Mouse (Mus musculus) cerebellum, adult 9-10 months (tissue): Measurements from ENCODE around the gene Kazn.

Experiments used
- DNase-seq: peaks from one replicate; pipeline ENCODE4 v3.0.0; 2022

Gene Kazn

DNA sequence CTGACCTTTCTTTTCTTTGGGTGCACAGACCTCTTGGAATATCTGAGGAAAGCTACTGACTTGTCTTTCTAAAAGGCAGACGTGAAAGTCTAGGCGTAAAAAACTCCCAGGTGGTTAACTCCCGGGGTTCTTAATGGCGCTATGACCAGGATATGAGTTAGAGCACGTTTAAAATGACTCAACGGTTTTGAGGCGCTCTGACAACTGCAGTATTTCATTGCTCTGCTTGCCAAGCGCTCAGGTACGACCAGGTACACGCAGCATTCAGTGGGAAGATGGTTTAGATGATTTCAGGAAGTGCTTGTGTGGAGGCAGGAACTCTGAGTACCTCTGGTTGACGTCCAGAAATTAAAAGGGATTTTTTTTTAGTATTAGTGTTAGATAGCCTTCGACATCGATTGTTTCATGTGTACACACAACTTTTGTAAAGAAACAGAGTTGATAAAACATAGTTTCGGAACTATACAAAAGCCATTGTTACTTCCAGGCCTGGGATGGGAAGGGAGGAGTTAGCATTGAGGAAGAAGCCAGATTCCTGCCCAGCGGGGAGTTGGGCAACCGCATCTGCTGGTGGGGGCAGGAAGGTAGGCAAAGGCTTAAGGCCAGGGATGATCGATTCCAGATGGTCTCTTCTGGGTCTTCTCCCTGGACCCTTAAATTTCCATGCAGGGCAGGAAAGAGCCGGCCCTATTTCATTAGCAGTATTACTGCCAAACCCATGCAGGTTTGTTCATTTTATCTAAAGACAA is 167.8 kb downstream of the Kazn start:
- DNase-seq, result peak; percentile 87

DNA sequence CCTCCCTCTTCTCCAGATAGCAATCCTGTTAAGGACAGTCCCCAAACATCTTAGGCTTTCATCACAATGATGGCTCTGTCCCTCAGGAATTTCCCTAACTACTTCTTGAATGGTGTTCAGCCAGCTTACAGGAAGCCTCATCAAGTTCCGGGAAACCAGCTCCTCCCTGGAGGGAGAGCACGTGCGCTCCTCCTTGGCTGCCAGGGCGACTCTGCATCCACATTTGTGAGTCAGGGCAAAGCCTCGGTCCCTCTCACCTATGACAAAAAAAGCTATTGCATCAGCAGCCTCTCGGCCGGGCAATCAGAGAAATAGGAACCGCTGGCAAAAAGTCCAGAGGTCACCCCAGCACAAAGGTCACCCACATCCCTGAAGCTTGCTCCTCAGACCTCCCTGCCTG is 168.4 kb downstream of the Kazn start:
- DNase-seq, result no peak

DNA sequence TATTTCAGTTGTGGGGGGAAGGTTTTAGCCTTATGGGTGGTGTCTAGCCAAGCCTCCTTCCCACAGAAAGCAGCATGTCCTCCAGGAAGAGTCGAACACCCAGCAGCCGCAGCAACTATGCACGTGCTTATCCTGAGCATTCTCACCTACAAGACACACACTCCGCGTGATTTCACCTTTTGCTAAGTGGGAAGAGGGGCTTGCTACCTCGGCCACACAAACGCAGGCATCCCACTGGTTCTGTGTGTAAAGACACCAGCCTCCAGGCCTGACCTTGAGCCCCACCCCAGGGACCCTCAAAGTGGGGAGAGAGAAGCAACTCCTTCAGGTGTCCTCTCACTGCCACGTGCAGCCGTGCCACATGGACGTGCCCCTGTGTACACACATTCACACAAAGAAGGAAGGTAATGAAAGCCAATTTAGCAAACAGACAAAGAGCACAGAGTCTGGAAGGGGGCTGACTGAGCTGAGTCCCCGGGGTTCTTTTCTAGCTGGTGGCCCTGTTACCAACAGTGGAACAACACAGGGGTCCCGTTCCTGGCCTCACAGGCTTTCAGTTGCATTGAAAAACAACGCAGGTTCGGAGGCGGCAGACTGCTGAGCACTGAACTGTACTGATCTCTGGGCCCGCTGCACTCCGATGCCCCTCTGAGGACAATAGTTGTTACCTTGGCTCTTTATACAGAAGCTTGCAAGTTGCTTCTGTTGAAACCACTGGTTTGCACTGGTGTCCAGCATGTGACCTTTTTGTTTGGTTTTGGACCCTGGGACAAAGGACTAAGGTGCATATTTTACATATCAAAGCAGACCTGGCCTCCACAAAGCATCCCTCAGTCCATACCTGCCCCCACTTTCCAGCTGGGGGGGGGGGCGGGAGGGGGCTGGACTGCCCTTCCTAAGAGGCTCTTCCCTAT is 170.0 kb downstream of the Kazn start:
- no peak for DNase-seq

DNA sequence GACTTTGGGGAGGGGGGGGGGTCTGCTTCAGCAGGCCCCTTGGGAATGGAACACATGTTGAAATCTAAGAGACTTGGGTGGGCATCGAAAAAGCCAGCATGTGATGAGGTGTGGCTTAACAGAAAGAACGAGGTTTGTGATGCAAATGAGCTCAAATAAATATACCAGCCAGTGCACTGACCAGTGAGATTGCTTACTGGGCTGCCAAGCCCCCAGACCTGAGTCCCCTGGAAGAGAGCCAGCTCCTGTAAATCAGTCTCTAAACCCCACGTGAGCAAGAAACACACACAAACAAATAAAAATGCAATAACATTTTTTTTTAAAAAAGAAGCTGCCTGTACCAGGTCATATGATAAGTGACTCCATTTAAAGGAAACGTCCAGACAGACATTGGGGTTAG is 172.6 kb downstream of the Kazn start:
- DNase-seq, result no peak

DNA sequence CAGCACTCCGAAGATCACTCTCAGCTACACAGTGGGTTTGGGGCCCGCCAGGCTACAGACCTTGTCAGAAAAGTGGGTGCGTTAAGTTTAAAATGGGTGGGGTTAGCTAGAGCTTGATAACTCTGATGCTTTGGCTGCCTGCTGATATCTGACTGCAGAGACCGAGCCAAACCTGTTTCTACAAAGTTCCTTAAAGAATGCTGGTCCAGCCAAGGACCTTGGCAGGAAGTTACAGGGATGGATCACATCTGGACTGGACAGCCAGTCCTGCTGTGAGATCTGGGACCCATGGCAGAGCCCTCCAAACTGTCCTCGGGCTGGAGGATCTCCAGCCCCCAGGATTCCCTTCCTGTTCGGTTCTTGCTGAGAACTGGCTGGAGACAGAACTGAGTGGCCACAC is 173.4 kb downstream of the Kazn start:
- no peak for DNase-seq

DNA sequence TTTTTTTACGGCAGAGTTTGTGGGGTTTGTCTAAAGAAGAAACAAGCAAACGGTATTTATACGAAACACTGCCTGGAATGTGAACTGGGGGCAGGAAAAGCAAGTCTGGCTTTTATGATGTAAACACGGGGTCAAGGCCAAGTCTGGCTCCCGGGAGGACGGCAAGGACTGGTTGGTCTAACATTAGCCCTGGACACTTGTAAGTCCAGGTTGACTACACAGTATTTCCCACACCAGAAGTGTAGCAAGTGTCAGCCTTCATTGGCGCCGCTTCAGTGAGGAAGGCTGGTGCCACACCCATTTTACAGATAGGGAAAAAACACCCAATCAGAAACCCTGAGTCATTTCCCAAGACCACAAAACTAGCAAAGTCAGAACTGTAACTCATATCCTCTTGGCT is 173.9 kb downstream of the Kazn start:
- DNase-seq, result no peak

DNA sequence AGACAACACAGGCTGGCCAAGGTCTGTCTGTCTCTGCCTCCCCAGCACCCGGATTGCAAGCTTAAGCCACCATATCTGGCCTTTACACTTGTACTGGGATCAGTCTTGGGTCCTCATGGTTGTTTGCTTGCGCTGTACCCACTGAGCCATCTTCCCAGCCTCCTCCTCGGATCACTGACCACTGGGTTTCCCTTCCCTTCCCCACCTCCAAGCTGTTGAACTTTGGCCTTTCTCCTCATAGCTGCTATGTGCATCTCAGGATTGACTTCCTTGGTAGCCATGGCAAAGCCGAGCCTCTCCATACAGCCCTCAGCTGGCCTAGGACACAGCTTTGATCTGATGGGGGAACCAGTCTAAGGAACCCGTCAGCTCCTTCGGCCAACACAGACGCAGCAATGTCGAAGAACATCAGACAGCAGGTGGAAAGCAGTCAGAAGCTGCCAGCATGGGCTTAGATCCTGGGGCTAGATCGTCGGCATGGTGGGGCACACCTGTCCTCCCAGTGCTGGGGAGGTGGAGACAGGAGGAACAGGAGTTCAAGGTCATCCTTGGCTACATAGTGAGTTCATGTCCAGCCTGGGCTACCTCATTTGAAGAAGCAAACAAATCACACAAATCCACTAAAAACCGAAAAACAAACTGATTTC is 174.5 kb downstream of the Kazn start:
- DNase-seq, result no peak

DNA sequence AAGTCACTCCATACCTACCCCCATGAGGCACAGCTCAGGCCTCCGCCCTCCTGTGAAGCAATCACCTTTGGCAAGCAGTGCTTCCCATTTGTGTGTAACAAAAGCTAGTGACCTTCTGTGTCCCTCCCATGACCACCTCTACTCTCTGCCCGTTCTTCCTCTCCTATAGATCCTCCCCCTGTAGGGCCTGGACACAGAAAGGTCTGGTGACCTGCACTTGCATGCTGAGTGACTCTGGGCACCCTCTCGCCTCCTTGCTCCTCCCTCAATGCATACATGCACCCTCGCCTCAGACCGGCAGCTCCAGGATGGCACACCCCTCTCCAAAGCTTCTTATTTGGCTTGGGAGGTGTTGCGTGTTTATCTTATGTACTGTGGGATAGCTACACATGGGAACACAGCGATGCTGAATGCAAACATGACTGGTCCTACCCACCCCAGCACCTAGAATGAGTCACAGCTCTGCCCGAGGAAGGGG is 176.1 kb downstream of the Kazn start:
- DNase-seq, result no peak

DNA sequence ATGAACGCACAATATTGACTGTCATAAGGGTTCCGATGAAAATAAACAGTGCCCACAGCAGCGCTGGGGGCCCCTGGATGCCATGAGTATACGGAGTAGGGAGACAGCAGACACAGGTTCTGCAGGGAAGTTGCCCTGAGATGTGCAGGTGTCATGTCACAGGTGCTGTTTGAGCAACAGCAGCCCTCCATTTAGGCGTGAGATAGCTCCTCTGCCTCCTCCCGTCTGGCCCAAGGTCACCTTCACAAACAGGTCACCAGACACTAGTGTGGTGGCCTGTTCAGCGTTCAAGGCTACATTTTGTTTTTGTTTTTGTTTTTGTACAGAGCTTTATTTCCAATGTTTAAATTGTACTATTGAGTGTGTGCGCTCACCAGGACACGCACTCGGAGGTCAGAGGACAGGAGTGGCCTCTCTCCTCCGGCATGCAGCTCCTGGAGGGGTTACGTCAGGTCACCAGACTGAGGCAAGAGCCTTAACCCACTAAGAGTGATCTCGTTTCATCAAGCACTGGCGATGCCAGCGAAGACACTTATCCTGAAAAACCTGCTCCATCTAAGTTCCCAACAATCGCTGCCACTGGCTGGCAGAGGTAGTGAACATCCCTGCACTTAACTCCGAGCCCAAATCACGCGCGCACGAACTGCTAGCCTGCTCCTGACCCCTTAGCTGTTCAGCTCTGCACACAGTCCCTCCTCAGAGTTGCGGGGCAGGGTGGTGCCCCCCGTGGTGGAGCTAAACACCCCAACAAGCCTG is 177.5 kb downstream of the Kazn start:
- DNase-seq, result peak; percentile 58

DNA sequence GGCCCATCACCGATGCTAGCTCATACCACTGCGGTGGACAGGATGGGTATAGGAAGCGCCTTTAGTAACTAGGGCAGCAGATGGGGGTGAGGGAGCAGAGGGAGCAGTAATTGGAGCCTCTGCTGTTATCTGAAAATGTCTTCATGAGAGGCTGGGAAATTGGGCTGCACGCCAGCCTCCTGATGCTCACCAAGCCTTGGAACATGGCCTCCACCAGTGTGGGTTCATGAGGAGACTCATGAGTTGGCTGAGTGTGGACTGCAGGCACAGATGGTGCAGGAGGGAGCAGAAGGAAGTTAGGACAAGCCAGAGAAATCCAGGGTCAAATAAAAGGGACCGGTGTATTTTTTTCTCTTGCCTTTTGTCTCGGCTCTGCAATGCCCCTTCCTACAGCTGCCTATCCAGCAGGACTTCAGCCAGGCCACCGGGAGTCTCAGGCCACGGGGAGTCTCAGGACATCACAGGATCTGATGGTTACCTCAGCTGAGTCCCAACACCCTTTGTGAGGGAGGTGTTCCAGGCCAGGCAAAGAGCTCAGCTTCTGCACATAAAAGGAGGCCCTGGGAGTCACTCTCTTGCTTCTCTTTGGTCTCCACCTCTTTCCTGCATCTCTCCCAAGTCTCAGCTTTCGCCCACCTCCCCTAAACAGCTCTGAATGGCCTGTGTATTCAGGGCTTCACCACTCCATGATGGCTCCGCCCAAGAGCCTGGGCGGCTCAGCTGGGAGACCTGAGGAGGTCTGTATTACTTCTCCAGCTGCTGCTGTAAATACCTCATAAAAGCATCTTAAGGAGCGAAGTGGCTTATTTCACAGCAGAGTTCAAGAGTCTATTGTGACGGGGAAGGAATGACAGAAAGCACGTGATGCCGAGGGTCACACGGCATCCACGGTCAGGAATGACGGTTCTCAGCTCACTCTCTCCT is 178.5 kb downstream of the Kazn start:
- DNase-seq, result peak; percentile 99

DNA sequence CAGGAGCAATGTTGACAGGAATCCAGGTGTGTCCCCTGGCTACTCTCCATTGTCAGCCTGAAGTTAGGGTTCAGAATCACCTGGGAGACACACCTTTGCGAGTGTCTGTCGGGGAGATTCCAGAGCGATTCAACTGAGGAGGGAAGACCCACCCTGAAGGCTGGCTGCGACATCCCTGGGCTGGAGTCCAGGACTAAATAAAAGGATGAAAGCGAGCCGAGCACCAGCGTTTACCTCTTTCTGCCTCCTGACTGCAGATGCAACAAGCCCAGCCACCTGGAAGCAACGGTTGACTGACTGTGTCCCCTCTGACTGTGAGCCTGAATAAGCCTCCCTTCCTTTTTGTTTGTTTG is 179.4 kb downstream of the Kazn start:
- peak; percentile 75 for DNase-seq

DNA sequence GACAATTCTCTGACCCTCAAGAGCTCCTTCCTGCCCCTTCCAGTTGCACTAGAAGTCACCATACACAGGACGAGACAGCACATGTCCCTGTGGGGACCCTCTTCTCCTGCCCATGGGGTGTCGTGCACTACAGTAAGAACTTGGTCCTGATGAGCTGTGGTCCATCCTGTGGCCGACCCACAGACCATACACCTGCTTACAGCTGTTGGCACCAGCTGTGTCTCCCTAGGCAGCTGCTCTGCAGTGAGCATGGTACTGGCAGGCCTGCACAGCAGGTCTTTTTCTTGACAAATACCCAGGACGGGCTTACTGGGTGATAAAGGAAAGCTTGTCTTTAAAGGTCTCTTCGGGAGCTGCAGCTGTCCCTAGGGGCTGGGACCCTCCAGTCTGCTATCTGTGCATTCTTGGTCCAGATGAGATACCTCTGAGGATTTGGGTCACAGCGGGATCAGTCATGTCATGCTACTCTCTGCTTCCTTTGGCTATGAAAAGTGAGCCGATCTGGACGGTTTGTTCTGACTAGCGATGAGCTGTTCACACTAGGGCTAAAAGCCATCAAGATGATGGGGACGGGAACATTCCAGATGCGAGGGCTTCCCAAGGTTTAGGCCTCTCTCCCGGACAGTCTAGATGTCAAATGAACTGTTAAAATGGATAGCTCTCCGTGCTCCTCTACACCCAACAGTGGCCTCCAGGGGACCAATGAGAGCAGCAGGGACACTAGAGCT is 179.9 kb downstream of the Kazn start:
- DNase-seq, result peak; percentile 54

DNA sequence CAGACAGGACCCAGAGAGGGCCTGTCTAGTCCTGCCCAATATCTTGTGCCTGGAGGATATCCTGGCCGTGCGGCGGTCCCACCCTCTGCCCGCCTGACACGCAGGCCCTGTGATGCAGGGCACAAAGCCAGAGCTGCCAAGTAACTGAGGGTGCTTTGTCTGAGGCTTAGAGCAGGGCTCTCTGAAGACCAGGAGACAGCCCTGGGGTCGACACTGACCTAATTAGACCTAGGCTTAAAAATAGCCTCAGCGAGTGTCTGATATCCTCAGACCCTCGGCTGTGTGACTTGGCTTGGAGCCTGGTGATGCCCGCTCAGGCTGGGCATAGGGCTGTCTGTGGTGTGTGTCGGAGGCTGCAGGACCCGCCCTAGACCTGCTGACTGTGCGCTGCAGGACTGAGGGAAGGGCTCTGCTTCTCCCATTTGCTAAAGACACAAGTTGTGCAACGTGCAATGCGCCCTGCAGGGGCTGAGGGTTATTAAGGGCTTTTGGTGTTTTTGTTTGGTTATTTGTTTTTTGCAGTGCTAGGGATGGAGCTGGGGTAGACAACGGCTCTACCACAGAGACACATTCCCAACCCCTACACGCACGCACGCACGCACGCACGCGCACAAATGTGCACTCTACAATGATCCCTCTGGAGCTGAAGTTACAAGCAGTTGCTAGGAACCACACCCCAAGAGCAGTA is 181.5 kb downstream of the Kazn start:
- DNase-seq, result peak; percentile 66

DNA sequence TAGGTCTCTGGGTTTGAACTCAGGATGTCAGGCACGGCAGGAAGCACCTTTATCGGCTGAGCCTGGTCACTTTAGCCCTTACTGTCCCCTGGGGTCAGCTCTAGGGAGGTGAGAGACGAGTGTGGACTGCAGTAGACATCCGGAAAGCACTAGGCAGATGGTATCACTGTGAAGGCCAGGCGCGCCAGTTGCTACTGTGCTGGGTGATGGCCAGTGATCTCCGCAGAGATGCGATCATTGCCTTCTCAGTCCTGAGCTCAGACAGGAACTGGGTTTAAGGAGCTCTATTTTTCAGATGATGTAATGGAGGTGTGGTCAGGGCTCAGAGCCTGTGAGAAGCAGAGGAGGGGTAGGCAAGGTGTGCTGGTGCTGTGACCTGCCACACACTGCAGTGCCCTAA is 183.6 kb downstream of the Kazn start:
- DNase-seq, result peak; percentile 90

DNA sequence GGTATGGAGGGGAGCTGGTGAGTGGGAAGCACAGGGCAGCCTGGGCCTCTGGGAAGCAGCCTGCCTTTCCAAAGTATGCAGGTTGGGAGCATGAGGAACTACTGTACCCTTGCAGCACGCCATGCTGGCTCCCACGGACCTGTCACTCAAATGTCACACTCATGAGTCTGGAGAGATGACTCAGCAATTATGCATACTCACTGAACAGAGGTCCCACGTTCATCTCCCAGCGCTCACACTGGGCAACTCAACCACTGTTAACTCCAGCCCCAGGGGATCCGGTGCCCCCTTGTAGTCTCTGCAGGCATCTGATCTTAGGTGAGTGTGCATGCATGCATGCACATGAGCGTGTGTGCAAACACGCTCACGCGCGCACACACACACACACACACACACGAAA is 184.6 kb downstream of the Kazn start:
- DNase-seq, result no peak

DNA sequence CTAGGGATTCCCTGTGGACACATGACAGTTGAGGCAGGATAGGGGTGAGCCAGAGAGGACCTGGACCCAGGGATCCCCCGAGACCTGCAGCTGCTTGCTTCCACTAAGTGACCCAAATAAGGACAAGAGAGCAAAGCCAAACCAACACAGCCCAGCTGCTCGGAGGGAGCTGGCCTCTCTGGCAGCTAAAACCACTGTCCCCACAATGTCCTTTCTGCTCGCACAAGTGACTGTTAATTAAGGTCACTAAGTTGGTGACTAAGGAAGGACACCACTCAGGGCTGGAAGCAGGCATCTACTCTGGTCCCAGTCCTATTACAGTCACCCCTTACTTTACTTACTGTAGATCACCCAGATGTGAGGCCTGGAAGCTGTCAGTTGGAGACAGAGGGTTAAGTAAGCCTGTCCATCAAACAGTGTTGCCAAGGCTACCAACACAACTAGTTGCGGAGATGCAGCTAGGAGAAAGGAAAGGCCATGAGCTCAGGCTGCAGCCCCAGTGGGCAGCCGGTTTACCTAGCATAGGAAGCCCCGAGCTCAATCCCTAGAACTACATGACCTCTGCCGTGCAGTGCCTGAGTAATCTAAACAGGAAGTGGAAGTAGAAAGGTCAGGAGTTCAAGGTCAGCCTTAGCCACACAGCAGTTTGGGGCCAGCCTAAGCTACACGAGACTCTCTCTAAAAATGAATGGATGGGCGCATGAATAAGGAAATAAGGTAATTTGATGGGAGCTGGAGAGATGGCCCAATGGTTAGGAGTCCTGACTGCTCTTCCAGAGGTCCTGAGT is 185.3 kb downstream of the Kazn start:
- no peak for DNase-seq

DNA sequence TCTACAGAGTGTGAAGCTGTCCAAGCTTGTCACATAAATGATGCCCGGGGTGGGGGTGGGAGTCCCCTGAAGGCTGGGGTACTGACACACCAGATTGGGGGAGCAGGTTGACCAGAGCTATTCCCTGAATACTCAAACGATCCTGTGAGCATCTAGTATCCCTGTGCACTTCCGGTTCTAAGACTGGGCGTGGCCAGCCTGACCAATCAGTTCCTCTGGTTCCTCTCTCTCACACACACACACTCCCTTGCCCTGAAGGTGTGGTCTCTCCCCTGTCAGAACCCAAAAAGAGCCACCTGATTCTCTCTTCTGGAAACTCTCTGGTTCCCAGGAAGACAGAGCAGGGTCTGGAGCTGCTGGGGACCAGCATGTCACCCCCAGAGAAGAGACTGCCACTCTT is 185.9 kb downstream of the Kazn start:
- no peak for DNase-seq

DNA sequence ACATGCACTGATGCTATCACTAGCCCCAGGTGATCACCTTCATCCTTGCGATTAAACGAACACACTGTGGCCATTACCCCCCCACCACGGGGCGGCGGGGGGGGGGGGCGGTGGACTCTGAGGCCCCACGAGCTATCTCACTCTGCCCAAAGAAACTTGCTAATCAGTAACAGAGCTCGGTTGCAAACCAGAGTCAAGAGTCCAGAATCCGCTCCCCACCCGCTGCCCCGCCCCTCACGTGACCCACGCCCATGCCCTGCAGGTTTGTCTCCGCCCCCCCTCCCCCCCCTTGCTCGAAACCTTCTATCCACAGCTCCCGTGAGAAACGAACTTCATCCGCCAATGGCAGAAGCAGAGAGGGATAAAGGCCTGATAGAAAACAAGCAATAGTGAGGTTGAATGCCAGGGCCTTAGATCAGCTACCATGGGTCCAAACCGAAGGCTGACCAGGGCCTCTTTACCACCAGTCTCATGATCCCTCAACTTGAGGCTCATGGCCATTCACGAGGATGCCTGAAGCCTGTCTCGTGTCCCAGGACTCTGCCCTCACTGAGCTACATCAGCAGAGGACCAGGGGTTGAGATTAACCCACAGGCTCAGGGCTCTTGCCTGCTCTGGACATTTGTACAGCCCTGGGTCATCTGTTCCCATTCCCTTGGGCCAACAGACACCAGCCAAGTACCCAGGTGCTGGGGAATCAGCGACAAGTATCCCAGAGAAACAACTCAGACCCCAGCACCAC is 186.6 kb downstream of the Kazn start:
- no peak for DNase-seq
